In the genomic region with DNA sequence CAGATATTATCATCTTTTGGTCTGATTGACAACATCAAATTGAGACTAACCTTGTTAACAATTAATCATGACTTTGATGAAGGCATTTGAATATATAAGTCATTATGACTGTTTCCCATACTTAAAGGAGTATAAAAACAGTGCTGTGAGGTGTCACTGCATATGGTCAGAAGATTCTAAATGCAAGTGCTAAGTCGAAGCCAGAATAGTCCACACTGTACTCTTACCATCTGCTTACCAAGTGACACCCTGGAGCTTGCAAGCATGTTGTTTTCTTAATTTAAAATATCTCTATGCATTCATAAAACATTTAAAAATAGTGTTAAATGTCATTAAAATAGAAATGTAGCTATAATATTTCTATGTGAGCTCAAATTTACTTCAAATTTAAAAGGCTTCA, we compare ENCODE assay signal across 25 mouse cellular contexts.
"Had no signal": no experiment of that assay in that cellular context is flagged by ENCODE, and none has a peak within 500 bp of the region (broad histone marks: within the 10 kb centered on the region; RNA-seq: fewer than 3 reads in every experiment).

No protein-coding gene starts in this region.

- H3K4me3 ChIP-seq: layer of hippocampus, adult 2 months; left cerebral cortex, adult 2 months; limb, embryonic 10.5 days; limb, embryonic 13.5 days; liver, embryonic 12.5 days; liver, embryonic 15.5 days; lung, embryonic 15.5 days; megakaryocyte, embryonic 14.5 days; midbrain, embryonic 10.5 days; midbrain, embryonic 13.5 days; myocyte; neural tube, embryonic 13.5 days had no signal

- H3K36me3 ChIP-seq: limb, embryonic 10.5 days; limb, embryonic 13.5 days; liver, embryonic 12.5 days; liver, embryonic 15.5 days; lung, embryonic 15.5 days; midbrain, embryonic 10.5 days; midbrain, embryonic 13.5 days; neural tube, embryonic 13.5 days had no signal

- H3K9me3 ChIP-seq: limb, embryonic 10.5 days; liver, embryonic 15.5 days; lung, embryonic 15.5 days; midbrain, embryonic 13.5 days; neural tube, embryonic 13.5 days had no signal

- H3K27me3 ChIP-seq: limb, embryonic 13.5 days; liver, embryonic 12.5 days; liver, embryonic 15.5 days; lung, embryonic 15.5 days; megakaryocyte, embryonic 14.5 days; midbrain, embryonic 13.5 days; neural tube, embryonic 13.5 days had no signal

- H3K9ac ChIP-seq: limb, embryonic 13.5 days; liver, embryonic 12.5 days; liver, embryonic 15.5 days; lung, embryonic 15.5 days; midbrain, embryonic 13.5 days; neural tube, embryonic 13.5 days had no signal

- ATAC-seq: intestine, postnatal 0 days; liver, embryonic 12.5 days; midbrain, embryonic 13.5 days; midbrain, embryonic 16.5 days had no signal

- DNase-seq: kidney, adult 2 months; kidney, postnatal 25 days; liver; lung, adult 18-20 months; lung, postnatal 10 days; lung, postnatal 36 days; retina, postnatal 1 day; right cerebral cortex, postnatal 4 days; thymus, postnatal 36 days had no signal

- H3K27ac ChIP-seq: kidney, postnatal 0 days; layer of hippocampus, adult 2 months; left cerebral cortex, adult 2 months; limb, embryonic 10.5 days; limb, embryonic 13.5 days; liver, embryonic 12.5 days; liver, embryonic 15.5 days; lung, embryonic 15.5 days; midbrain, embryonic 10.5 days; midbrain, embryonic 13.5 days; neural tube, embryonic 13.5 days; stomach, postnatal 0 days had no signal

- H3K4me2 ChIP-seq: limb, embryonic 13.5 days; liver, embryonic 12.5 days; liver, embryonic 15.5 days; lung, embryonic 15.5 days; midbrain, embryonic 13.5 days; neural tube, embryonic 13.5 days had no signal

- H3K4me1 ChIP-seq: limb, embryonic 10.5 days; limb, embryonic 13.5 days; liver, embryonic 12.5 days; liver, embryonic 15.5 days; lung, embryonic 15.5 days; megakaryocyte, embryonic 14.5 days; midbrain, embryonic 10.5 days; midbrain, embryonic 13.5 days; neural tube, embryonic 13.5 days had no signal
